Mouse (Mus musculus) limb, embryonic 14.5 days (tissue): Measurements from ENCODE around the gene Tubgcp3. TPM values are rescaled to one million over a fixed set of nuclear protein-coding genes. Genes with fewer than 3 reads are reported as not detected.
"Not testable (repeated sequence)": the region's sequence is repeated elsewhere in the genome, so short reads cannot be mapped to it uniquely, and the experiment has no call there.

Experiments
- ATAC-seq: fragments of 200-750 bp; cut with Nextera tagmentation; 2 replicates; pipeline ENCODE4 v1.8.0; 2017; ENCODE audit warnings: low read depth, moderate number of reproducible peaks, moderate TSS enrichment; ENCODE audit not compliant: low FRiP score
- DNase-seq: peaks from one replicate; pipeline ENCODE4 v3.0.0-alpha.2; 2015; ENCODE audit warnings: low spot score
- H3K27ac ChIP-seq: fragments of 300-500 bp; sonication (generic); replicated peaks from 2 replicates; pipeline ENCODE4 v1.5.1; 2014; ENCODE audit warnings: low read depth, mild to moderate bottlenecking, low read length, moderate library complexity, mixed read lengths
- H3K27me3 ChIP-seq: fragments of 300-500 bp; sonication (generic); 2 replicates; pipeline ENCODE4 v1.6.1; 2014; ENCODE audit warnings: low read length, mixed read lengths; ENCODE audit not compliant: control insufficient read depth, insufficient read depth
- H3K36me3 ChIP-seq: fragments of 300-500 bp; sonication (generic); 2 replicates; pipeline ENCODE4 v1.6.1; 2014; ENCODE audit warnings: mild to moderate bottlenecking, low read length, moderate library complexity, mixed read lengths; ENCODE audit not compliant: control insufficient read depth, insufficient read depth
- H3K4me1 ChIP-seq: fragments of 300-500 bp; sonication (generic); 2 replicates; pipeline ENCODE4 v1.6.1; 2014; ENCODE audit warnings: antibody characterized with exemption, low read length, mixed read lengths; ENCODE audit not compliant: control insufficient read depth, insufficient read depth
- H3K4me2 ChIP-seq: fragments of 300-500 bp; sonication (generic); replicated peaks from 2 replicates; pipeline ENCODE4 v1.6.1; 2014; ENCODE audit warnings: low read depth, mild to moderate bottlenecking, low read length, moderate library complexity; ENCODE audit not compliant: severe bottlenecking
- H3K4me3 ChIP-seq: fragments of 300-500 bp; sonication (generic); replicated peaks from 2 replicates; pipeline ENCODE4 v1.5.1; 2014; ENCODE audit warnings: low read length
- H3K9ac ChIP-seq: fragments of 300-500 bp; sonication (generic); 2 replicates; pipeline ENCODE4 v1.6.1; 2014; ENCODE audit warnings: mild to moderate bottlenecking, low read depth, low read length, moderate library complexity; ENCODE audit not compliant: severe bottlenecking
- H3K9me3 ChIP-seq: fragments of 300-500 bp; sonication (generic); 2 replicates; pipeline ENCODE4 v1.6.1; 2016; ENCODE audit warnings: low read length; ENCODE audit not compliant: control insufficient read depth
- POLR2A ChIP-seq: fragments of 200-500 bp; IDR thresholded peaks from 2 replicates; pipeline ENCODE4 v1.8.0; 2012; ENCODE audit warnings: inconsistent platforms, mild to moderate bottlenecking, moderate library complexity, borderline replicate concordance; ENCODE audit not compliant: insufficient read depth, insufficient read length; ENCODE audit errors: extremely low read depth
- WGBS: fragments of 180-500 bp; shearing (Covaris S2); extraction: QIAGEN DNeasy Blood & Tissue Kit; methylation state at CpG from one replicate; pipeline ENCODE4 v1.1.7; 2014; 5-methylcytosine and 5-hydroxymethylcytosine counted together
- polyA plus RNA-seq, 2 experiments: library from polyadenylated mRNA; depleted of rRNA in 1 of 2; stranded (reverse) in 1 of 2; unstranded in 1 of 2; fragments of >200 nt; fragmentation: Nextera tagmentation in 1 of 2; extraction: Ambion mirVana in 1 of 2; gene quantifications; 2 replicates each; pipeline versions ENCODE4 v1.2.1 to v1.2.3; 2012 to 2014

Tubgcp3 gene
- polyA plus RNA-seq, 2 experiments, result 32.1 to 67.2 TPM

DNA sequence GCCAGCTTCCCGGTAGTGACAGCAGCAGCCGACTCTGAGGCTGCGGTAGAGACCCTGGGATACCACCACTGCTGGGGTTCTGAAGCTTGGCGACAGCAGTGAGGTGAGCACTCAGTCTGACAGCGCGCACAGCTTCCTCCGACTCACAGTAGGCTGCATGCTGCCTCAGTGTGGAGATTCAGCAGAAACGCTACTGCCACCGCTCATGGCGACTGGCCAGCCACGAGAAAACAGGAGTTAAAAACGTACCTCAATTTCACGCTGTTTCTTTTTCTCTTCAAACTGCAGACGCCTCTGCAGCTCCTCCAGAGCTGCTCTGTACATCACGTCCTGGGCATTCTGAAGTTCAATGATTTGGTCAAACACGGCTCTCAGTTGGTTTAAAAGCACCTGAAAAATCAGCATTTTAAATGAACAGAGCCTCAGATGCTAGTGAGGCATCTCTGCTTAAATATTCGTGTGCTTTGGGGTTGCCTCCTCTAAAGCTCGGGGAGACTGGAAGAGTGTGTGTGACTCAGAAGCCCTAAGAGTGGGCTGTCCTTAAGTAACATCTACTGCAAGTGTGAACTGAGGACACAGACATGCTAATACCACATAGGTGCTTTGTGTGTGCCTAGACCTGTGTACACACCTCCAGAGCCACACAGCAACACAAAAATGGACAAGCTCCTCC is 50.4 kb downstream of the Tubgcp3 start:
- Histone ChIP-seq H3K4me1 (peaks cover 5% of the 10 kb centered on the region; the same call in 1 of the 2 replicates), H3K27ac (no peak overlapping the region), H3K9me3 (no peaks in the 10 kb centered on the region), H3K9ac (no peak overlapping the region), H3K4me3 (no peak overlapping the region), H3K36me3 (peaks cover 57% of the 10 kb centered on the region), H3K27me3 (no peaks in the 10 kb centered on the region), H3K4me2 (no peak overlapping the region)
- DNase-seq, result no peak
- no peak for ATAC-seq
- WGBS, result 93% methylated on average over 18 of the region's 18 CpGs
- TF ChIP-seq POLR2A, result no peak

DNA sequence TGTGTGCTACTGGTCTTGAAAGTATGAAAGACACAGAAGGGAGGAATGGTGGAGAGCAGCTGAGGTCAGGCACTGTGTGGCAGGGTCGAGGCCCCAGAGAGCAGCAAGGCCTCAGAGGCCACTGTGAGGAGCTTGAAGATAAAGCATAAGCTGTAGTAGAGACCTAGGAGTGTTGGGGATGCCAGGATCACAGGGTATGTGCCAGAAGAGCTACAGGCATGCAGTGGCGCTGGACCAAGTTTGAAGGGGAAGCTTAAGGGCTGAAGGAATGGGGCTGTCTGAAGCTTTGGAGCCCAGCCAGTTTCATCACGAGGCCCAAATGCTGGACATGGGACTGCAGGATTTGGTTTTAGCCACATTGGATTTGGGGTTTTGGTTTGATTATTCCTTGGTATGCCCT is 54.7 kb downstream of the Tubgcp3 start:
- not testable (repeated sequence) for H3K27me3 ChIP-seq, H3K9ac ChIP-seq, H3K4me3 ChIP-seq, DNase-seq, ATAC-seq, H3K4me2 ChIP-seq, H3K27ac ChIP-seq, H3K9me3 ChIP-seq, H3K4me1 ChIP-seq
- H3K36me3 ChIP-seq, result peaks cover 53% of the 10 kb centered on the region
- 78% methylated on average over 3 of the region's 3 CpGs for WGBS

DNA sequence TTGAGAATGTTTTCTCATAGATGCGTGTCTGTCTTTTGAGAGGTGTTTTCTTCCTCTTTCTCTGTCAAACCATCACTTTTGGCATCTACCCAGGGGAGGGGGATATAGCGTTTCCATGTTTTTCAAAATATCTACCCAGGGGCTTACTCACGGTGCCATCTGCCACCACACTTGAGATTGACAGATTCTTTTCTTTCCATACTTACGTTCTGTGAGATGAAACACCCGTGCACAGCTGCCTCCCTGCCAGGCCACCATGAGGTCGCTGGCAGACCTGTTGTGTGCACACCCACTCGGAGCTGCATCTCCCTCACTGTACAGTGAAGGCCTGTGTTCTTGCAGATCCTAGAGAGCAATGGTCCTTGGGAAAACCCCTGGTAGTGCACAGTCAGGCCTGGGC is 58.8 kb downstream of the Tubgcp3 start:
- Histone ChIP-seq H3K4me2 (no peak overlapping the region), H3K9ac (no peak overlapping the region), H3K9me3 (no peaks in the 10 kb centered on the region), H3K36me3 (peaks cover 23% of the 10 kb centered on the region), H3K27ac (no peak overlapping the region), H3K27me3 (no peaks in the 10 kb centered on the region), H3K4me1 (no peaks in the 10 kb centered on the region), H3K4me3 (no peak overlapping the region)
- no peak for ATAC-seq
- no peak for TF ChIP-seq POLR2A
- WGBS, result 82% methylated on average over 7 of the region's 7 CpGs
- DNase-seq, result no peak

DNA sequence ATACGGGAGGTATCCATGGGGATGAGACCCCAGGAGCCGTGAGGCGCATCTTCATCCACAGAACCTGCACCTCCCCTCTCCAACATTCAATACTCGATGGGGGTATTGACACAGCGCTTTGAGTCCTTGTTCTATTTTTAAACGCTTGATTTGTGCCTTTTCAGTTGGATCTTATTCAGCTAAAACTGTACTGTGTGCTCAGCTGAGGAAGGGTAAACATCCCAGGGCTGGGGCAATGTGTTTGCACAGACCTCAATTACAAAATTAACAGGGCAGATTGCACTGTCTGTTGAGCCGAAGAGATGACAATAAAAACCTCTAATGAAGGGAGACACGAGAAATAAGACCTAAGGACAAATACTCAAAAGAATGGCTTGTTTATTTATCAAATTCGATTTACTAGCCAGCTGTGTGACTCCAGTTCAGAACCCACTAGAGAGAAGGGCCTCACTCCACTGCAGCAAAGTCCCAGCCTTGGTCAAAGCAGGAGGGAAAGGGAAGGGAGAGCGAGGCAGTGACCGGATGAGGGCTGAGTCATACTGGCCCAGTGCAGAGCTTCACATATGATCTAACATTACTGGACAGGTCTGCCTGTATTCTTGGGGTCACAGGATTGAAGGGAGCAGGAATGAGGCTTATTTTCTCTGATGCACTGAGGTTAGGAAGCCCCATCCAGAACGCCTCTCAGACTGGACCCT is 62.1 kb downstream of the Tubgcp3 start:
- Histone ChIP-seq H3K4me1 (no peaks in the 10 kb centered on the region), H3K27ac (no peak overlapping the region), H3K9ac (no peak overlapping the region), H3K36me3 (peaks cover 8% of the 10 kb centered on the region), H3K9me3 (no peaks in the 10 kb centered on the region), H3K27me3 (no peaks in the 10 kb centered on the region), H3K4me2 (no peak overlapping the region), H3K4me3 (no peak overlapping the region)
- no peak for DNase-seq
- ATAC-seq, result no peak
- WGBS, result 76% methylated on average over 12 of the region's 12 CpGs
- no peak for TF ChIP-seq POLR2A

DNA sequence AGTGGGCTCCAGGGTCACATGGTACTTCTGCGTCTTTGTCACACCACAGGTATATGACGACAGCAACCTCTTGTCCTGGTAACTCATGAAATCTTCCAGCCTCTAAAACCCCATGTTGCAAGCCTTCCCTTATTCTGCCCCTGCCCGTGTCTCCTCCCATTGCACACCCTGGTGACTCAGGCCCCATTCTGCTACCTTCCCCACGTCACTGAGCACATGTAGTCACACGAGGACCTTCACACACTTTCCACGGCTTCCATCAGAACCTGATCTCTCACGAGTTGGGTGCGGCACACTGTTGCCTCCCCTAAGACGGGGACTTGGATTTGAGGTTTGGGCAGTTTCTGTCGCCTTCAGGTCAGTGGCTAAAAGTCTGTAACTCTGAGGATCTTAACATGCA is 63.2 kb downstream of the Tubgcp3 start:
- no peak for DNase-seq
- no peak for TF ChIP-seq POLR2A
- Histone ChIP-seq H3K4me1 (no peaks in the 10 kb centered on the region), H3K27ac (no peak overlapping the region), H3K36me3 (no peaks in the 10 kb centered on the region; the same call in 1 of the 2 replicates), H3K4me2 (no peak overlapping the region), H3K9me3 (no peaks in the 10 kb centered on the region), H3K27me3 (no peaks in the 10 kb centered on the region), H3K9ac (no peak overlapping the region), H3K4me3 (no peak overlapping the region)
- WGBS, result 76% methylated on average over 10 of the region's 10 CpGs
- no peak for ATAC-seq
